Mouse (Mus musculus) erythroblast, embryonic 14.5 days (primary cell): ENCODE data around the gene Aqp11. TPM values are rescaled to one million over a fixed set of nuclear protein-coding genes. Genes with fewer than 3 reads are reported as not detected.

Experiments used
- H3K27me3 ChIP-seq: 2 replicates; pipeline ENCODE4 v1.6.1; 2012; ENCODE audit warnings: inconsistent platforms; ENCODE audit not compliant: control insufficient read depth
- H3K36me3 ChIP-seq: 2 replicates; pipeline ENCODE4 v1.6.1; 2012; ENCODE audit warnings: mild to moderate bottlenecking, inconsistent platforms; ENCODE audit not compliant: control insufficient read depth
- H3K4me1 ChIP-seq: 2 replicates; pipeline ENCODE4 v1.6.1; 2012; ENCODE audit warnings: inconsistent platforms; ENCODE audit not compliant: control insufficient read depth
- H3K4me3 ChIP-seq: replicated peaks from 2 replicates; pipeline ENCODE3; 2012; ENCODE audit warnings: moderate library complexity, mild to moderate bottlenecking, inconsistent platforms
- H3K9me3 ChIP-seq: 2 replicates; pipeline ENCODE4 v1.6.1; 2012; ENCODE audit warnings: low read length, inconsistent platforms, mixed read lengths; ENCODE audit not compliant: control insufficient read depth
- GATA1 ChIP-seq: IDR thresholded peaks from 2 replicates; pipeline ENCODE4 v1.6.1; 2012; ENCODE audit warnings: low read length, inconsistent platforms, mixed read lengths
- TAL1 ChIP-seq: IDR thresholded peaks from 3 replicates; pipeline ENCODE4 v1.6.1; 2012; ENCODE audit warnings: low read length, inconsistent platforms, mixed read lengths
- polyA plus RNA-seq: library from polyadenylated mRNA; stranded (reverse); fragments of >175 nt; gene quantifications from 2 replicates; pipeline ENCODE4 v1.2.3, GENCODE M21; 2012

The Aqp11 gene
- polyA plus RNA-seq, 1 experiment = 0.13 TPM

DNA sequence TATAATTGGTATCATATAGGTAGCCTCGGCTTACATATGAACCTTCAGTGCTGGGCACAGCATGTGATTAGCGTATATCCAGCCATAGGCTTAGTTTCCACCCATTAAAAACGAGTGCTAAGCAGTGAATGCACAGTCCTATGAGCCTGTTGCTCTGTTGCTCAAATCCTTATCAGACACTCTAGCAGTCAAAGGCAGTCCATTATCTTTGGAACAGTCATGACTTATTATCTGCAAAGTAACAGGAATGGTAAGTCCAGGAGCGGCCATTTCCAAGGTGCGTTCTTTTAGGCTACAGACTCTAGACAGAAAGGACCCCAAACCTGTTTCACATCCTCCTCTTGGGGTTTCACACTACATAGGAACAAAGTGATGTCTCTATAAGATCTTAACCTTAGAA is 4.5 kb downstream of the Aqp11 start:
- TF ChIP-seq GATA1 = peak; percentile 47; the same call in 1 of the 2 replicates
- peak; percentile 30; the same call in 2 of the 3 replicates for TF ChIP-seq TAL1
- no peaks in the 10 kb centered on the region for H3K27me3 ChIP-seq
- peaks cover 4% of the 10 kb centered on the region; the same call in 1 of the 2 replicates for H3K36me3 ChIP-seq
- peaks cover 88% of the 10 kb centered on the region for H3K4me1 ChIP-seq
- H3K4me3 ChIP-seq = no peak overlapping the region
- H3K9me3 ChIP-seq = no peaks in the 10 kb centered on the region

DNA sequence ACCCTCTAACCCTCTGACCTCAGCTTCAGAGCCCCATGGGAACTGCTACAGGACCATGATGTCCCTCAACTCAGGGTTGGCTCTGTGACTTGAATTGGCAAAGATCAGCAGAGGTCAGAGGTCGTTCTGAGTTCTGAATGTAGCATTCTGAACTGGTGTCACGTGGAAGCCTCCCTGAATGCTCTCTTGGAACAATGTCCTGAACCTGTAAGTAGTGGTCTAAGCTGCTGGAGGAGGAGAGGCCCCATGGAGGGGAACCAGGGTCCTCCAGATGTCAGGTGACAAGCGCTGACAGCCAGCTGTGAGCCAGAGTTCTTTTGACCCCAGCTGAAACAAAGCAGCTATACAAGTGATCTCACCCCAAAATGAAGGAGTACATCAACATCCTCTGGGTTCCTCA is 7.7 kb downstream of the Aqp11 start:
- H3K36me3 ChIP-seq = peaks cover 15% of the 10 kb centered on the region
- no peak for TF ChIP-seq GATA1
- no peak for TF ChIP-seq TAL1
- no peaks in the 10 kb centered on the region for H3K27me3 ChIP-seq
- H3K9me3 ChIP-seq = no peaks in the 10 kb centered on the region
- peaks cover 80% of the 10 kb centered on the region for H3K4me1 ChIP-seq
- H3K4me3 ChIP-seq = no peak overlapping the region

DNA sequence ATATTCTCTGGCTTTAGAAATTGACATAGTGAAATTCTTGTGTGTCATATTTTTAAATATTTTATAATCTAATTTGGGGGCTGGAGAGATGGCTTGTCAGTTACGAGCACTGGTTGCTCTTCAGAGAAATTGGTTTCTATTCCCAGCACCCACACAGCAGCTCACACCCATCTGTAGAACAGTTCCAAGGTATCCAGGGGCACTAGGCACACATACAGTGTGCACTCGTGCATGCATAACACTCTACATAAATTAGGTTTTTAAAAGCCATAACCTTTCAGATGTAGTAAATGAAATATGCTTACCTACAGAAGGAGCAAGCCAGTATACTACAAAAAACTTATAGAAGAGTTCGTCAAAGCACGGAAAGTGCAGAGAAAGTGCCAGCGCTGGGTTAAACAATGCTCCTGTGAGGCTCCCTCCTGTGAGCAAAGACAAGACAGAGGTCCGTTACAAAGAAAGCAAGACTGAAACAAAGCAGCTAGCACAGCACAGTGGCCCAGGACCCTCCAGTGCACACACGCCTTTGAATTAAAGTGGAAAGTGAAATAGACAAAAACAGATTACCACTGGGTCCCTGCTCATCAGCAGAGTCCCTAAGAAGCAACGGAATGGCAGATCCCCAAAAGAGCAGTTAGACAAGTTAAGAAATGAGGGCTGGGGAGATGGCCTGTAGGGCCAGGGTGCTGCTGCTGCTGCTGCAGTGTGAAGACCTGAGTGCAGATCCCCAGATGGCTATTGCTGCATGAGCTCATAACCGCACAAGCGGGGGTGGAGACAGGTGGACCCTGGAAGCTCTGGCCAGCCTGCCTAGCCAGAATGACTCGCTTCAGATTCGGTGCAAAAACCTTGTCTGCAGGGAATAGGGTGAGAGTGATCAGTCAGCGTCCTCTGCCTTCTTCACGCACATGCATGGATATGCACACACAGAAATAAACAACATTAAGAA is 9.1 kb downstream of the Aqp11 start:
- H3K36me3 ChIP-seq = peaks cover 21% of the 10 kb centered on the region
- H3K4me1 ChIP-seq = peaks cover 74% of the 10 kb centered on the region

DNA sequence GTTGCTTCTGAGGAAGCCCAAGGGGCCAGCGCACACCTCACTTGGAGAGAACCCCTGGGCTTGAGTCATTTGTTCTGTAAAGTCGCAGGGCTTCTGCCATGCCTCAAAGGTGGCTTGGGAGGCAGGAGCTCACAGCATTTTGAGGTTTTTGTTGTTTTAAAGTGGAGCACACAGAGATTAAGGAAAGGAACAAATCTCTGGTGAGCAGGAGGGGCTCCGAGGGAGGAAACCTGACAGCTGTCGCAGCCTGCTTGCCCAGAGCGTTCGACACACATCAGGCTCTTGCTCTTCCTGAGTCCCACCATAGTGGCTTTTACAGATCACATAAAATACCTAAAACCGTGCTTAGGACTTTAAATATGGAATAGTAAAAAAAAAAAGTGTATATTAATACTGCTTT is 11.3 kb downstream of the Aqp11 start:
- Histone ChIP-seq H3K4me3 (no peak overlapping the region), H3K4me1 (peaks cover 65% of the 10 kb centered on the region), H3K27me3 (no peaks in the 10 kb centered on the region), H3K9me3 (no peaks in the 10 kb centered on the region), H3K36me3 (peaks cover 30% of the 10 kb centered on the region)
- TF ChIP-seq TAL1 (no peak), GATA1 (no peak)

More for the DNA sequence above, 9.1 kb downstream of the Aqp11 start:
- no peak overlapping the region for H3K4me3 ChIP-seq
- TF ChIP-seq GATA1 (no peak), TAL1 (no peak)
- H3K27me3 ChIP-seq = no peaks in the 10 kb centered on the region
- H3K9me3 ChIP-seq = no peaks in the 10 kb centered on the region

DNA sequence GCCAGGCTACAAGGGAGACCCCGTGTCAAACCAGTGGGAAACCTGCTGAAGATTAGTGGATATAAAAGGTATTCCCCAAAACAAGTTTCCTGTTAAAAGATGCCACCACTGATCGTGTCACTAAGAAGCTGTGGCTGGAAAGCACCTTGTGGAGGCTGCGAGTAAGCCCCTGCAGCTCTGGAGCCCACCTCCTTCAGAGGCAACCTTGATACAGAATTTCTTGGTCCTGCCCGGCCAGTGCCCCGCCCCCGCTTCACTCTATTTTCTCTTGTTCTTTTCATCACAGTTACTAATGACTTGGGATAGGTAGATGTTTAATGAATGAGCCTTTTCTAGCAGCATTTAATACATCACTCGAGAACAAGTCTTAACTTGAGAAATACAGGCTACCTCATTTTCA is 12.0 kb downstream of the Aqp11 start:
- Histone ChIP-seq H3K36me3 (peaks cover 32% of the 10 kb centered on the region), H3K27me3 (no peaks in the 10 kb centered on the region)
- no peak for TF ChIP-seq GATA1
- no peak for TF ChIP-seq TAL1

DNA sequence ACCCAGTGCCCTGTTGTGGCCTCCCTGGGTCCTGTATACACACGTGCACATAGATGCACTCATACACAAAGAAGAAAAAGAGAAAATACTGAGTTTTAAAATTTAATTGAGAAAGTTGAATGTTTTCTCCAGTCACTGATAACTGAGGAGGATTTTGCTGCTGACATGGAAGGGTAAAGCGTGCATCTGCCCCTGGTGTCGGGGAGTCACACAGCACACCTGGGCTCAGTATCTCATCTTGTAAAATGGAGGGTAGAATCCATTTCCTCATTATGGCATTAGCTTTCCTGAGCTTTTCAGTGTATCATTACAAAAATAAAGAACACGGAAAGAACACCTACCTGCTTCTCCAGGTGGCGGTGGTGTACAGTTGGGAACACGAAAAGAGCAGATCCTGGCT is 12.7 kb downstream of the Aqp11 start:
- no peaks in the 10 kb centered on the region for H3K9me3 ChIP-seq
- H3K4me3 ChIP-seq = no peak overlapping the region
- peaks cover 54% of the 10 kb centered on the region for H3K4me1 ChIP-seq
- TF ChIP-seq TAL1 = no peak
- no peak for TF ChIP-seq GATA1
- H3K27me3 ChIP-seq = no peaks in the 10 kb centered on the region
- peaks cover 37% of the 10 kb centered on the region for H3K36me3 ChIP-seq

More for the DNA sequence above, 12.0 kb downstream of the Aqp11 start:
- no peak overlapping the region for H3K4me3 ChIP-seq
- peaks cover 60% of the 10 kb centered on the region for H3K4me1 ChIP-seq
- H3K9me3 ChIP-seq = no peaks in the 10 kb centered on the region

DNA sequence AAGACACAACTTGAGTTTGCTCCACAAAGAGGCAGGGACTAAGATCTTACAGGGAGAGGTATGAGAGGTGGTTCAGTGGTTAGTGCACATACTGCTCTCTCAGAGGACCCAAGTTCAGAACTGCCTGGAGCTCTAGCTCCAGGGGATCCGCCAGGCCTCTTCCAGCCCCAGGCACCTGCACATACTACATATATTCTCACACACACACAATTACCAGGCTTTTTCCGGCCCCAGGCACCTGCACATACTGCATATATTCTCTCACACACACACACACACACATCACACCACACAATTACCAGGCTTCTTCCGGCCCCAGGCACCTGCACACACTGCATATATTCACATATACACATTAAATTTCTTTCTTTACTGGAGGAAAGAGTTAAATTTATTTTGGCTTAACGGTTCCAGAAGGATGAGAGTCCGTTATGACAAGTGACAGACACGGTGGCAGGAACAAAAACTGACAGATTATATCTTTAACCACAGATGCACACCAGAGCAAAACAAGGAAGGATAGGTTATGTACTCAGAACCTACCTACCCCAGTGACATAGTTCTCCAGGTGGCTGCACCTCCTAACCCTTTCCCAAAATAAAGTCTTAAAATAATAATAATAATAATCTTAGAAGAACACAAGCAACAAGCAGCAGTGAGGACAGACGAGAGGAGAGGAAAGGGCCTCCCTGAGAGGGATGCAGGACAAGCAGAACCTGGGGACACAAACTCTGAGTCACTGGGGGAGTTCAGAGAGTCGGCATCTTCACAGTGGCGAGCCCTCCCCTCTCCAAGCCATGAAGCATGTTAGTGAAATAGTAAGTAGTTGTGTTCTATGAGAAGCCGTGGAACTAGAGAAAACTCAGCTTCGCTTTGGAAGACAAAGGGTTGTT is 14.2 kb downstream of the Aqp11 start:
- H3K27me3 ChIP-seq = no peaks in the 10 kb centered on the region
- H3K9me3 ChIP-seq = no peaks in the 10 kb centered on the region
- H3K36me3 ChIP-seq = peaks cover 45% of the 10 kb centered on the region
- TF ChIP-seq GATA1 (no peak), TAL1 (no peak)
- H3K4me3 ChIP-seq = no peak overlapping the region
- peaks cover 40% of the 10 kb centered on the region for H3K4me1 ChIP-seq

DNA sequence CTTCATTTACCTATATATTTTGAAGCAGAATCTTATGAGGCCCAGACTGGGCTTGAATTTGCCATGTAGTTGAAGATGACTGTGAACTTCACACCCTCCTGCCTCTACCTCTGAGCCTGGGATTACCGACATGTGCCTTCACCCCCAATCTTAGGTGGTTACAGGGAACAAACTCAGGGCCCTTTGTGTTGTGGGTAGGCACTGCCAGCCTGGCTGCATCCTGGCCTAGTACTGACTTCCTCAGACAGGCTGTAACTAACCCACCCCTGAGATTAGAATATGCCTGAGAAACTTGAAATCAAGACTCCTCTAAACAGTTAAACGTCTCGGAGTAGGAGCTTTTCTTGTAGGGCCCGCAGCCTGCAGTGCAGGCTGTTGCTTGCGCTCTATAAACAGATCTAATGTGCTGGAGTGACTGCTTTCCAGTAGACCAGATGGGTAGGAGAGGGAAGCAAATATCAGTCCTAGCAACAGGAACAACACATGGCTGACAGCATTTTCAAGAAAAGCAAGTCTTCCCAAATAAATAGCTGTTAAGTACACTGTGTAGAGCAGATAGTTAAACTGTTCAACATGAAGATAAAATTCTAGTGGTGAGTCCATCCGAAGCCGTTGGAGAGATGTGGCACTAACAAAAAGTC is 15.7 kb downstream of the Aqp11 start:
- no peaks in the 10 kb centered on the region for H3K27me3 ChIP-seq
- TF ChIP-seq TAL1 (no peak), GATA1 (no peak)
- H3K36me3 ChIP-seq = peaks cover 54% of the 10 kb centered on the region
- no peak overlapping the region for H3K4me3 ChIP-seq
- H3K9me3 ChIP-seq = no peaks in the 10 kb centered on the region
- peaks cover 27% of the 10 kb centered on the region for H3K4me1 ChIP-seq
